Mouse (Mus musculus) small intestine, adult 2 months (tissue): ENCODE measurements around the gene Mrvi1.

Experiments
- CTCF ChIP-seq: fragments of 200-500 bp; IDR thresholded peaks from 2 replicates; pipeline ENCODE4 v1.5.1; 2012; ENCODE audit warnings: low read depth, mild to moderate bottlenecking, control low read depth, inconsistent platforms, low read length, moderate library complexity, mixed read lengths; ENCODE audit not compliant: insufficient replicate concordance, insufficient read length; ENCODE audit errors: extremely low read depth
- POLR2A ChIP-seq: fragments of 200-500 bp; IDR thresholded peaks from 2 replicates; pipeline ENCODE4 v1.6.1; 2012; ENCODE audit warnings: low read depth, mild to moderate bottlenecking, control low read depth, inconsistent platforms, low read length, moderate library complexity

DNA sequence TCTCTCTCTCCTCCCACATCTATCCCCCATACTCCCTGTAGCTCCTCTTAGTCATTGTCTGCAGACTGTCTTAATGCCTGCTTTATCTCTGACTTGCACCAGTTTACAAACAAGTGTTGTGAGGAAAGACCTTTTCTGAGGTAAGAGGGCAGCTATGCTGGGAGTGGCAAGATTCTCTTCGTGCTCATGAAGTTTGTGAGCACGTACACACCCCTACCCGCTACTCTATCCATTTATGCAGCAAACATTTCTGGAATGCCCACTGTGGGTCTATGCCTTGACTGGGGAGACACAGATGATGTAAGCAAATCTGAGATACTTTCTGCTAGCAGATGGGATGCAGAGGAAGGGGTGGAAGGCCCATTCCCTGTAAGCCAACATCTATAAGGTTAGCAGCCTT, 48.9 kb downstream of the Mrvi1 start:
- TF ChIP-seq POLR2A = no peak
- no peak for TF ChIP-seq CTCF
